Mouse (Mus musculus) erythroblast, embryonic 14.5 days (primary cell): ENCODE results near the gene Gm4070. TPM values are rescaled to one million over a fixed set of nuclear protein-coding genes. Genes with fewer than 3 reads are reported as not detected.
"Not testable (repeated sequence)": the region's sequence is repeated elsewhere in the genome, so short reads cannot be mapped to it uniquely, and the experiment has no call there.

Experiments
- H3K27me3 ChIP-seq: 2 replicates; pipeline ENCODE4 v1.6.1; 2012; ENCODE audit warnings: inconsistent platforms; ENCODE audit not compliant: control insufficient read depth
- H3K36me3 ChIP-seq: 2 replicates; pipeline ENCODE4 v1.6.1; 2012; ENCODE audit warnings: mild to moderate bottlenecking, inconsistent platforms; ENCODE audit not compliant: control insufficient read depth
- H3K4me1 ChIP-seq: 2 replicates; pipeline ENCODE4 v1.6.1; 2012; ENCODE audit warnings: inconsistent platforms; ENCODE audit not compliant: control insufficient read depth
- H3K4me3 ChIP-seq: replicated peaks from 2 replicates; pipeline ENCODE3; 2012; ENCODE audit warnings: moderate library complexity, mild to moderate bottlenecking, inconsistent platforms
- H3K9me3 ChIP-seq: 2 replicates; pipeline ENCODE4 v1.6.1; 2012; ENCODE audit warnings: low read length, inconsistent platforms, mixed read lengths; ENCODE audit not compliant: control insufficient read depth
- polyA plus RNA-seq: library from polyadenylated mRNA; stranded (reverse); fragments of >175 nt; gene quantifications from 2 replicates; pipeline ENCODE4 v1.2.3, GENCODE M21; 2012

Gm4070 gene
- polyA plus RNA-seq: not detected in 2 replicates

- not testable (repeated sequence) for H3K36me3 ChIP-seq, H3K4me1 ChIP-seq, H3K27me3 ChIP-seq, H3K4me3 ChIP-seq, H3K9me3 ChIP-seq
These were observed at the start of gene Gm4070 for GRCm38 (mm10) chr7:105953812-105954211. TSS of gene Gm4070 (minus strand) at chr7:105953967.

GRCm38 (mm10) chr7:105954540-105954939, 773 bp upstream of the Gm4070 start:
- not testable (repeated sequence) for H3K27me3 ChIP-seq, H3K4me1 ChIP-seq, H3K9me3 ChIP-seq, H3K4me3 ChIP-seq, H3K36me3 ChIP-seq

- H3K4me3 ChIP-seq, H3K27me3 ChIP-seq, H3K4me1 ChIP-seq, H3K36me3 ChIP-seq, H3K9me3 ChIP-seq: not testable (repeated sequence)
These were observed 1.4 kb downstream of the Gm4070 start for GRCm38 (mm10) chr7:105952408-105952807.

- not testable (repeated sequence) for H3K36me3 ChIP-seq
These were observed 8.5 kb downstream of the Gm4070 start for GRCm38 (mm10) chr7:105945238-105945637.

GRCm38 (mm10) chr7:105932132-105932531, 21.6 kb downstream of the Gm4070 start:
- not testable (repeated sequence) for H3K4me3 ChIP-seq, H3K9me3 ChIP-seq, H3K4me1 ChIP-seq, H3K27me3 ChIP-seq, H3K36me3 ChIP-seq

More at GRCm38 (mm10) chr7:105945238-105945637, 8.5 kb downstream of the Gm4070 start:
- not testable (repeated sequence) for H3K27me3 ChIP-seq, H3K9me3 ChIP-seq, H3K4me1 ChIP-seq, H3K4me3 ChIP-seq

- H3K27me3 ChIP-seq, H3K36me3 ChIP-seq, H3K9me3 ChIP-seq, H3K4me1 ChIP-seq, H3K4me3 ChIP-seq: not testable (repeated sequence)
These were observed 70.0 kb downstream of the Gm4070 start for GRCm38 (mm10) chr7:105883588-105884336.

GRCm38 (mm10) chr7:105879717-105880484, 73.9 kb downstream of the Gm4070 start:
- not testable (repeated sequence) for H3K4me3 ChIP-seq, H3K36me3 ChIP-seq, H3K27me3 ChIP-seq, H3K9me3 ChIP-seq, H3K4me1 ChIP-seq

GRCm38 (mm10) chr7:105855718-105856560, 97.8 kb downstream of the Gm4070 start:
- H3K9me3 ChIP-seq, H3K36me3 ChIP-seq, H3K4me3 ChIP-seq, H3K27me3 ChIP-seq, H3K4me1 ChIP-seq: not testable (repeated sequence)

Other genes with a start within 250 kb of the Gm4070 start
- gene Ilk, start 217.4 kb downstream of the Gm4070 start, polyA plus RNA-seq: 2.9 and 3.1 TPM in 2 replicates
- gene Rrp8, start 216.6 kb downstream of the Gm4070 start, polyA plus RNA-seq: 0.76 and 0.80 TPM in 2 replicates
- gene Taf10, start 209.6 kb downstream of the Gm4070 start, polyA plus RNA-seq: 50.3 and 54.5 TPM in 2 replicates
- 2.2 and 4.4 TPM in 2 replicates for gene Tpp1, start 201.7 kb downstream of the Gm4070 start, polyA plus RNA-seq
- gene Dchs1, start 166.3 kb downstream of the Gm4070 start, polyA plus RNA-seq: 0.01 TPM in 1 of 2 replicates, not detected in the other
- gene Mrpl17, start 142.9 kb downstream of the Gm4070 start, polyA plus RNA-seq: 11.4 and 15.8 TPM in 2 replicates